Mouse (Mus musculus): ENCODE results near the gene Zscan2. TPM values are rescaled to one million over a fixed set of nuclear protein-coding genes. Genes with fewer than 3 reads are reported as not detected.
"Not testable (repeated sequence)": the region's sequence is repeated elsewhere in the genome, so short reads cannot be mapped to it uniquely, and the experiment has no call there.

Zscan2 gene
- polyA plus RNA-seq, 1 experiment from 2014 or later, result 0.37 TPM

GRCm38 (mm10) chr7:80832996-80833650, 27.6 kb upstream of the Zscan2 start:
- H3K27ac ChIP-seq; H3K36me3 ChIP-seq; H3K4me3 ChIP-seq (replicated peaks); H3K9me3 ChIP-seq (replicated peaks); H3K9ac ChIP-seq; H3K27me3 ChIP-seq: not testable (repeated sequence)
- Histone ChIP-seq H3K4me2 (peak overlapping the region; percentile 29; the same call in 1 of the 2 replicates), H3K4me1 (replicated peaks) (peaks cover 16% of the 10 kb centered on the region)
- WGBS (ENCODE audit: insufficient replicate concordance), result 9% methylated on average over 14 of the region's 14 CpGs
- DNase-seq (peak; percentile 61), ATAC-seq (ENCODE audit: low read depth) (peak; percentile 77)

GRCm38 (mm10) chr7:80833651-80834532, 26.8 kb upstream of the Zscan2 start:
- 39% methylated on average over 12 of the region's 12 CpGs for WGBS (ENCODE audit: insufficient replicate concordance)
- H3K4me2 ChIP-seq, result peak overlapping the region; percentile 29; the same call in 1 of the 2 replicates

GRCm38 (mm10) chr7:80835984-80836652, 24.6 kb upstream of the Zscan2 start:
- no peaks in the 10 kb centered on the region for H3K27me3 ChIP-seq
- DNase-seq (no peak), ATAC-seq (ENCODE audit: low read depth) (no peak)
- H3K4me2 ChIP-seq, result no peak overlapping the region
- no peaks in the 10 kb centered on the region for H3K36me3 ChIP-seq
- WGBS (ENCODE audit: insufficient replicate concordance), result 59% methylated on average over 4 of the region's 4 CpGs
- H3K4me1 ChIP-seq (replicated peaks), result peaks cover 20% of the 10 kb centered on the region
- H3K9ac ChIP-seq, result no peak overlapping the region
- no peak overlapping the region for H3K4me3 ChIP-seq (replicated peaks)
- H3K27ac ChIP-seq, result no peak overlapping the region
- no peaks in the 10 kb centered on the region for H3K9me3 ChIP-seq (replicated peaks)

More at GRCm38 (mm10) chr7:80833651-80834532, 26.8 kb upstream of the Zscan2 start:
- peaks cover 16% of the 10 kb centered on the region for H3K4me1 ChIP-seq (replicated peaks)
- H3K9ac ChIP-seq, result no peak overlapping the region
- no peak overlapping the region for H3K27ac ChIP-seq
- no peak overlapping the region for H3K4me3 ChIP-seq (replicated peaks)
- H3K27me3 ChIP-seq, result no peaks in the 10 kb centered on the region
- no peaks in the 10 kb centered on the region for H3K36me3 ChIP-seq
- ATAC-seq (ENCODE audit: low read depth), result no peak
- no peaks in the 10 kb centered on the region for H3K9me3 ChIP-seq (replicated peaks)
- no peak for DNase-seq

GRCm38 (mm10) chr7:80837736-80838135, 23.0 kb upstream of the Zscan2 start:
- Histone ChIP-seq H3K4me1 (replicated peaks) (peaks cover 14% of the 10 kb centered on the region), H3K9me3 (replicated peaks) (no peaks in the 10 kb centered on the region), H3K9ac (no peak overlapping the region), H3K36me3 (no peaks in the 10 kb centered on the region), H3K27ac (no peak overlapping the region), H3K4me2 (no peak overlapping the region), H3K4me3 (replicated peaks) (no peak overlapping the region), H3K27me3 (no peaks in the 10 kb centered on the region)
- WGBS (ENCODE audit: insufficient replicate concordance), result 47% methylated on average over 9 of the region's 9 CpGs
- DNase-seq, result no peak
- ATAC-seq (ENCODE audit: low read depth), result no peak

GRCm38 (mm10) chr7:80838247-80838646, 22.5 kb upstream of the Zscan2 start:
- no peak for ATAC-seq (ENCODE audit: low read depth)
- no peak overlapping the region for H3K27ac ChIP-seq
- H3K4me3 ChIP-seq (replicated peaks), result no peak overlapping the region
- no peaks in the 10 kb centered on the region for H3K27me3 ChIP-seq
- 42% methylated on average over 7 of the region's 7 CpGs for WGBS (ENCODE audit: insufficient replicate concordance)
- no peak for DNase-seq
- H3K4me1 ChIP-seq (replicated peaks), result peaks cover 10% of the 10 kb centered on the region
- no peak overlapping the region for H3K4me2 ChIP-seq
- no peaks in the 10 kb centered on the region for H3K36me3 ChIP-seq
- no peaks in the 10 kb centered on the region for H3K9me3 ChIP-seq (replicated peaks)
- H3K9ac ChIP-seq, result no peak overlapping the region

- no peak for DNase-seq
- no peak overlapping the region for H3K4me2 ChIP-seq
- ATAC-seq (ENCODE audit: low read depth), result no peak
- no peaks in the 10 kb centered on the region for H3K27me3 ChIP-seq
- H3K27ac ChIP-seq, result no peak overlapping the region
- H3K9me3 ChIP-seq (replicated peaks), result no peaks in the 10 kb centered on the region
- peaks cover 3% of the 10 kb centered on the region; the same call in 1 of the 2 replicates for H3K4me1 ChIP-seq (replicated peaks)
- H3K4me3 ChIP-seq (replicated peaks), result no peak overlapping the region
- no peak overlapping the region for H3K9ac ChIP-seq
- H3K36me3 ChIP-seq, result no peaks in the 10 kb centered on the region
Observed at GRCm38 (mm10) chr7:80839755-80840154, 21.0 kb upstream of the Zscan2 start.

GRCm38 (mm10) chr7:80840241-80840640, 20.5 kb upstream of the Zscan2 start:
- ATAC-seq (ENCODE audit: low read depth) (no peak), DNase-seq (no peak)
- peaks cover 3% of the 10 kb centered on the region; the same call in 1 of the 2 replicates for H3K4me1 ChIP-seq (replicated peaks)
- no peak overlapping the region for H3K4me2 ChIP-seq
- H3K9ac ChIP-seq, result no peak overlapping the region
- WGBS (ENCODE audit: insufficient replicate concordance), result 24% methylated on average over 1 of the region's 1 CpGs
- H3K9me3 ChIP-seq (replicated peaks), result no peaks in the 10 kb centered on the region
- H3K36me3 ChIP-seq, result no peaks in the 10 kb centered on the region
- H3K27ac ChIP-seq, result no peak overlapping the region
- no peak overlapping the region for H3K4me3 ChIP-seq (replicated peaks)
- H3K27me3 ChIP-seq, result no peaks in the 10 kb centered on the region

GRCm38 (mm10) chr7:80840937-80841336, 19.8 kb upstream of the Zscan2 start:
- Histone ChIP-seq H3K4me2 (no peak overlapping the region), H3K27me3 (no peaks in the 10 kb centered on the region), H3K4me1 (replicated peaks) (peaks cover 3% of the 10 kb centered on the region; the same call in 1 of the 2 replicates), H3K4me3 (replicated peaks) (no peak overlapping the region), H3K9ac (no peak overlapping the region), H3K36me3 (no peaks in the 10 kb centered on the region), H3K27ac (no peak overlapping the region), H3K9me3 (replicated peaks) (no peaks in the 10 kb centered on the region)
- DNase-seq (no peak), ATAC-seq (ENCODE audit: low read depth) (no peak)
- 66% methylated on average over 4 of the region's 4 CpGs for WGBS (ENCODE audit: insufficient replicate concordance)

- Histone ChIP-seq H3K4me3 (replicated peaks) (no peak overlapping the region), H3K4me1 (replicated peaks) (peaks cover 3% of the 10 kb centered on the region; the same call in 1 of the 2 replicates), H3K27ac (no peak overlapping the region), H3K27me3 (no peaks in the 10 kb centered on the region), H3K9ac (no peak overlapping the region), H3K36me3 (no peaks in the 10 kb centered on the region), H3K4me2 (no peak overlapping the region), H3K9me3 (replicated peaks) (no peaks in the 10 kb centered on the region)
- 63% methylated on average over 5 of the region's 5 CpGs for WGBS (ENCODE audit: insufficient replicate concordance)
- ATAC-seq (ENCODE audit: low read depth) (no peak), DNase-seq (no peak)
Observed at GRCm38 (mm10) chr7:80842132-80842531, 18.6 kb upstream of the Zscan2 start.

GRCm38 (mm10) chr7:80843176-80843575, 17.5 kb upstream of the Zscan2 start:
- 72% methylated on average over 1 of the region's 1 CpGs for WGBS (ENCODE audit: insufficient replicate concordance)
- no peaks in the 10 kb centered on the region for H3K27me3 ChIP-seq
- no peak overlapping the region for H3K4me3 ChIP-seq (replicated peaks)
- H3K36me3 ChIP-seq, result no peaks in the 10 kb centered on the region
- H3K9me3 ChIP-seq (replicated peaks), result no peaks in the 10 kb centered on the region
- no peak for DNase-seq
- H3K27ac ChIP-seq, result no peak overlapping the region
- no peak overlapping the region for H3K4me2 ChIP-seq
- H3K9ac ChIP-seq, result no peak overlapping the region
- peaks cover 3% of the 10 kb centered on the region; the same call in 1 of the 2 replicates for H3K4me1 ChIP-seq (replicated peaks)
- no peak for ATAC-seq (ENCODE audit: low read depth)

- Histone ChIP-seq H3K9me3 (replicated peaks) (no peaks in the 10 kb centered on the region), H3K4me2 (no peak overlapping the region), H3K36me3 (no peaks in the 10 kb centered on the region), H3K4me3 (replicated peaks) (no peak overlapping the region), H3K27ac (no peak overlapping the region), H3K9ac (no peak overlapping the region), H3K4me1 (replicated peaks) (peaks cover 3% of the 10 kb centered on the region; the same call in 1 of the 2 replicates), H3K27me3 (no peaks in the 10 kb centered on the region)
- DNase-seq (no peak), ATAC-seq (ENCODE audit: low read depth) (no peak)
- 74% methylated on average over 8 of the region's 8 CpGs for WGBS (ENCODE audit: insufficient replicate concordance)
Observed at GRCm38 (mm10) chr7:80843910-80844640, 16.6 kb upstream of the Zscan2 start.

All from liver, embryonic 13.5 days (tissue).